Mouse (Mus musculus): Measurements from ENCODE around the gene P2rx3.

DNA sequence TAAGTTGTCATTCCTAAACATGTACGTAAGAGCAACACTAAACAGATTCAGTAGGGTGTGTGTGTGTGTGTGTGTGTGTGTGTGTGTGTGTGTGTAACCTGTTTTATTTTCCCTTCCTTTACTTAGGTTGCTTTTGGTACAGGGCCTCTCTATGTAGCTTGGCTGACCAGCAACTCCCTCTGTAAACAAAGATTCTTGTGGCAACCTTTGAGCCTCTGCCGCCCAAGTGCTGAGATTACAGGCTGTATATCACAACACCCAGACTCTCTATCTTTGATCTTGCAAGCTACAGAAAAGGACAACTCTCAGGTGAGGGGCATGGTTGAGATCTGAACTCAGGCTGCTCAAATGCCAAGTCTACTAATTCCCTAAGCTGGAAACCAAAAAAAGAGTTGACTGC lies 28.1 kb downstream of the P2rx3 start:
- TF ChIP-seq MAX (IDR thresholded peaks at IDR 0.05; ENCODE audit: low read depth) (no peak), POLR2A (IDR thresholded peaks at IDR 0.05; ENCODE audit: insufficient read length, low read depth) (no peak), POLR2AphosphoS2 (IDR thresholded peaks at IDR 0.05; ENCODE audit: insufficient read length, low read depth) (no peak), MYOG (IDR thresholded peaks at IDR 0.05; ENCODE audit: control insufficient read depth in 1 of 3, insufficient read depth in 1 of 3, insufficient read length in 2 of 3, low read depth in 2 of 3) (no peak), USF1 (IDR thresholded peaks at IDR 0.05; ENCODE audit: low read depth) (no peak)
